Mouse (Mus musculus) heart, embryonic 11.5 days (tissue): ENCODE measurements around the gene Scyl1. TPM values are rescaled to one million over a fixed set of nuclear protein-coding genes. Genes with fewer than 3 reads are reported as not detected.

Source experiments
- ATAC-seq: fragments of 200-750 bp; cut with Nextera tagmentation; replicated peaks from 2 replicates; pipeline ENCODE4 v1.8.0; 2017; ENCODE audit warnings: moderate library complexity; ENCODE audit not compliant: insufficient number of reproducible peaks, low FRiP score, low TSS enrichment
- H3K27ac ChIP-seq: fragments of 300-500 bp; sonication (generic); 2 replicates; pipeline ENCODE4 v1.5.1; 2014; ENCODE audit warnings: mild to moderate bottlenecking, low read depth, low read length
- H3K27me3 ChIP-seq: fragments of 300-500 bp; sonication (generic); 2 replicates; pipeline ENCODE4 v1.6.1; 2014; ENCODE audit warnings: mild to moderate bottlenecking, low read length, mixed read lengths; ENCODE audit not compliant: control insufficient read depth, insufficient read depth
- H3K36me3 ChIP-seq: fragments of 300-500 bp; sonication (generic); 2 replicates; pipeline ENCODE4 v1.6.1; 2014; ENCODE audit warnings: mild to moderate bottlenecking, low read length, moderate library complexity, mixed read lengths; ENCODE audit not compliant: control insufficient read depth, insufficient read depth
- H3K4me1 ChIP-seq: fragments of 300-500 bp; sonication (generic); 2 replicates; pipeline ENCODE4 v1.6.1; 2014; ENCODE audit warnings: low read length; ENCODE audit not compliant: control insufficient read depth, insufficient read depth
- H3K4me2 ChIP-seq: fragments of 300-500 bp; sonication (generic); 2 replicates; pipeline ENCODE4 v1.6.1; 2014; ENCODE audit warnings: mild to moderate bottlenecking, moderate library complexity
- H3K4me3 ChIP-seq: fragments of 300-500 bp; sonication (generic); 2 replicates; pipeline ENCODE4 v1.5.1; 2014; ENCODE audit warnings: low read depth, low read length
- H3K9ac ChIP-seq: fragments of 300-500 bp; sonication (generic); 2 replicates; pipeline ENCODE4 v1.6.1; 2014; ENCODE audit warnings: mild to moderate bottlenecking, low read depth, low read length, moderate library complexity
- H3K9me3 ChIP-seq: fragments of 300-500 bp; sonication (generic); replicated peaks from 2 replicates; pipeline ENCODE4 v1.6.1; 2016; ENCODE audit warnings: low read length; ENCODE audit not compliant: control insufficient read depth
- WGBS: fragments of 180-500 bp; shearing (Covaris S2); extraction: QIAGEN DNeasy Blood & Tissue Kit; methylation state at CpG from one replicate; pipeline ENCODE4 v1.1.7; 2014; ENCODE audit not compliant: insufficient replicate concordance; 5-methylcytosine and 5-hydroxymethylcytosine counted together
- polyA plus RNA-seq: library from polyadenylated mRNA; unstranded; fragments of >200 nt; fragmentation: Nextera tagmentation; extraction: Ambion mirVana; gene quantifications from 2 replicates; pipeline ENCODE4 v1.2.1, GENCODE M21; 2014

The Scyl1 gene
- polyA plus RNA-seq, 1 experiment from 2014 or later, result 59.4 TPM

DNA sequence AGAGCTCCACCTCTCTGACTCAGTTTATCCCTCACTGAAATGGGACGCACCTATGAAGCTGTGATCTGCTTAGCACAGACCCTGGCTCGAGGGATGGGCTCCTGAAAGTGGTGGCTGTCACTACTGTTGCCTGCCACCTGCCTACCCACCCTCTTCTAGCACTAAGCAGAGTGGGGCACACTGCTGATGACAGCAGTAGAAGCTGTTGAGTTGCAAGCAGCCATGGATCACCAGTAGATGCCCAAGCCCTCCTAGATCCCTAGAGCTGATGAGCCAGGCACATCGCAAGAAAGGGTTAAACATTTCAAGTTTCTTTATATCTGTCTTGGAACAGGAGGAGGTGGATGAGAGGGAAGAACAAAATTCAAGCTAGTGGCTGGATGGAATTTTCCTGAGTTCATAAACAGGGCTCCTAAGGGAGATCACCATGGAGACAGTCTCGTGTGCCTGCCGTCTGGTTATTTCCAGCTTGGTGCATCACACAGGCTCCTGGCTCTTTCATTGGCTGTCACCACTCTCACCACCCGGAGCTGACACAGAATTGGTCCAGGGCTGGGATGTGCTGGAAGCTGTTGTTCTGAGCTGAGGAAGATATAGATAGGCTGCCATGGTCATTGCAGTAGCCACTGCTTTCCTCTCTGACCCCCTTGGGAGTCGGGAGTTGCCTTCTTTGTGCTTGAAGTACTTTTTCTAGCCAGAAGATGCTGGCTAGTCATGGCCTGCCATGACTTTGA, 40.7 kb upstream of the Scyl1 start:
- peak; percentile 72 for ATAC-seq
- Histone ChIP-seq H3K27me3 (no peaks in the 10 kb centered on the region), H3K9me3 (no peaks in the 10 kb centered on the region), H3K9ac (peak overlapping the region; percentile 62), H3K36me3 (no peaks in the 10 kb centered on the region), H3K4me1 (peaks cover 54% of the 10 kb centered on the region), H3K4me2 (peak overlapping the region; percentile 54), H3K27ac (peak overlapping the region; percentile 86), H3K4me3 (no peak overlapping the region)
- 32% methylated on average over 7 of the region's 7 CpGs for WGBS

- H3K4me1 ChIP-seq, result peaks cover 61% of the 10 kb centered on the region
- H3K27ac ChIP-seq, result peak overlapping the region; percentile 86
- peak overlapping the region; percentile 37; the same call in 1 of the 2 replicates for H3K4me2 ChIP-seq
- no peaks in the 10 kb centered on the region for H3K9me3 ChIP-seq
- no peaks in the 10 kb centered on the region for H3K27me3 ChIP-seq
- H3K4me3 ChIP-seq, result no peak overlapping the region
- 64% methylated on average over 9 of the region's 9 CpGs for WGBS
- H3K36me3 ChIP-seq, result no peaks in the 10 kb centered on the region
- no peak for ATAC-seq
- H3K9ac ChIP-seq, result peak overlapping the region; percentile 54
Measured at GRCm38 (mm10) chr19:5810840-5811563, 39.8 kb upstream of the Scyl1 start.

DNA sequence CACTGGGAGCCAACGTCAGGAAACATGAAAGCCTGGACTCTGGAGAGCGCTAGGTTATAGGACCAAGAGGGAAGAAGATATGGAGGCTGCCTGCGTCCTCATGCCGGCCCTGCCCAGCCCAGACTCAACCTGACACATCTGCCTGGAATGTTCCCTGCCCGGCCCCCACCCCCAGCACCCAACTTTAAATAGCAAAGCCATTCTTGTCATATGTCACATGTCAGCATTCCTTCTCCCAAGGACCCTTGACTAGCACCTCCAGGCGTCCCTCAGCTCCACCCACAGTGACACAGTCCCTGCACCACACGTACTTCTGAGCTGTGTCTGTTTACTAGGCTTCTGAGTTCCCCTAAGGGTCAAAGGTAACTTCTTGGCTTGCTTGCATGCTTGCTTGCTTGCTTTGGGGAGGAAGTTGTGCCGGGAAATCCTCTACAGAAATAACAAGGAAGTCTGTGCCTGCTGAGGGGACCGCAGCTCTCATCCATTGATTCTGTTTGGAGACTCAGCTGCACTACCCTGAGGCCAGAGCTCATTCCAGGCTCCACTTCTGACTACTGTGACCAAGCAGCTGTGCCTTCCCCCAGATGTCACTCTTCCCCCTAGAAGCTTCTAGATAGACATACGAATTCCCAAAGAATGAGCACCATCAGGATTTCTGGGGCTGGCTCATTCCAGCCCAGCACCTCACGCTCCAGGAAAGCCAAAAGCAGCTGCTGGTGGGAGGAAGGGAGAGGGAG, 39.1 kb upstream of the Scyl1 start:
- 15% methylated on average over 11 of the region's 11 CpGs for WGBS
- no peaks in the 10 kb centered on the region for H3K27me3 ChIP-seq
- peak; percentile 44; the same call in 1 of the 2 replicates for ATAC-seq

GRCm38 (mm10) chr19:5809712-5810089, 38.5 kb upstream of the Scyl1 start:
- ATAC-seq, result no peak
- H3K27me3 ChIP-seq, result no peaks in the 10 kb centered on the region
- H3K9ac ChIP-seq, result peak overlapping the region; percentile 48; the same call in 1 of the 2 replicates
- H3K4me3 ChIP-seq, result no peak overlapping the region
- WGBS, result 50% methylated on average over 7 of the region's 7 CpGs
- no peaks in the 10 kb centered on the region for H3K9me3 ChIP-seq
- H3K4me1 ChIP-seq, result peaks cover 73% of the 10 kb centered on the region
- peak overlapping the region; percentile 37 for H3K4me2 ChIP-seq
- no peaks in the 10 kb centered on the region for H3K36me3 ChIP-seq
- peak overlapping the region; percentile 86 for H3K27ac ChIP-seq

More for the DNA sequence above, 39.1 kb upstream of the Scyl1 start:
- H3K4me2 ChIP-seq, result peak overlapping the region; percentile 37
- H3K27ac ChIP-seq, result peak overlapping the region; percentile 86
- no peak overlapping the region for H3K4me3 ChIP-seq
- H3K36me3 ChIP-seq, result no peaks in the 10 kb centered on the region
- peak overlapping the region; percentile 48; the same call in 1 of the 2 replicates for H3K9ac ChIP-seq
- peaks cover 67% of the 10 kb centered on the region for H3K4me1 ChIP-seq
- no peaks in the 10 kb centered on the region for H3K9me3 ChIP-seq

DNA sequence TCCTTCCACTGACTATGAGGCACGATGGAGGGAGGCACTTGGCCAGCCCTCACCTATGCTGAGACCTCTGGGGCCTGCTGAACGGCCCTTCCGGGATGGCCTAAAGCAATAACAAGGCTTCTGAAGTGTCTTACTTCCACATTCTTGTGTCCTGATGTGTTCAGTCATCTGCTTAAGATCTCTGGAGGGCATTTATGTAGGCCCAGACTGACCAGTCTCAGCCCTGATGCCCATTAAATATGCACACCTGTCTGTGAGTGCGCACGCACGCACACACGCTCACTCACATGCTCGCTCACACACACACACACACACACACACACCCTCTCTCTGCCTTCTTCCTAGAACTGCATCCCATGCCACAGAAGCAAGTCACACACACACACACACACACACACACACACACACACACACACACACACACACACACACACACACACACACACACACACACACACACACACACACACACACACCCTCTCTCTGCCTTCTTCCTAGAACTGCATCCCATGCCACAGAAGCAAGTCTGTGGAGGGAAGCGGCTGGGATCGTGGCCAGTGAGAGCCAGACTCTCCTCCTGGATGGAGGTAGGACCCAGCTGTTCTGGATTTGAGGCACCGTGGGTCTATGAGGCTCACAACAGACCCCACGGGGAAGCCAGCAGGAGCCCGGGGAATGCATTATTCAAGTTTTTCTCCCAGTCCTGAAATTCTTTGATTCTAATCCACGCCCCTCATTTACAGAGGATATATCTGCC, 37.9 kb upstream of the Scyl1 start:
- Histone ChIP-seq H3K4me1 (peaks cover 77% of the 10 kb centered on the region), H3K27me3 (no peaks in the 10 kb centered on the region), H3K4me2 (peak overlapping the region; percentile 37), H3K4me3 (no peak overlapping the region), H3K27ac (peak overlapping the region; percentile 86), H3K36me3 (no peaks in the 10 kb centered on the region), H3K9ac (no peak overlapping the region), H3K9me3 (no peaks in the 10 kb centered on the region)
- no peak for ATAC-seq
- 72% methylated on average over 14 of the region's 14 CpGs for WGBS

DNA sequence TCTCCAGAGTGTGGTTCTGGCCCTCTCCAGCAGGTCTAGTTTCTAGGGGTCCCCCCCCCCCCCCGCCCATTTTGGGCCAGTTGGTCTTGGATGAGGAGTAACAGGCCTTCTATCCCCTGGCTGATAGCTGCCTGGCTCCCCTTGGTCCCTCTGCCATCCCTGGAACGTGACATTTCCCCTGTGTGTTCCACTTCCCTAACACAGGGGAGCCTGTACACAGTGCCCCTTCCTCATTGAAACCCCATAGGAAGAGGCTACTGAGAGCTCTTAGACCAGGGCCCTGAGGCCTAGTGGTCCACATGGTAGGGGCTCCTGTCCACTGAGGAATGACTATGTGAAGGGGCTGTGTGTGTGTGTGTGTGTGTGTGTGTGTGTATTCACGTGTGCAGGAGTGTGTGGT, 36.5 kb upstream of the Scyl1 start:
- Histone ChIP-seq H3K4me3 (no peak overlapping the region), H3K9ac (0 out of 2 replicates have a peak overlapping the region, but pooled peaks have one; percentile 22), H3K4me2 (no peak overlapping the region), H3K36me3 (no peaks in the 10 kb centered on the region), H3K27me3 (no peaks in the 10 kb centered on the region), H3K27ac (peak overlapping the region; percentile 54; the same call in 1 of the 2 replicates), H3K4me1 (peaks cover 85% of the 10 kb centered on the region), H3K9me3 (no peaks in the 10 kb centered on the region)
- WGBS, result 72% methylated on average over 3 of the region's 3 CpGs
- ATAC-seq, result no peak

GRCm38 (mm10) chr19:5806809-5807205, 35.6 kb upstream of the Scyl1 start:
- no peaks in the 10 kb centered on the region for H3K9me3 ChIP-seq
- ATAC-seq, result no peak
- H3K4me1 ChIP-seq, result peaks cover 77% of the 10 kb centered on the region
- WGBS, result 21% methylated on average over 6 of the region's 6 CpGs
- peak overlapping the region; percentile 36 for H3K4me2 ChIP-seq
- peak overlapping the region; percentile 89 for H3K27ac ChIP-seq
- H3K9ac ChIP-seq, result peak overlapping the region; percentile 66
- no peaks in the 10 kb centered on the region for H3K36me3 ChIP-seq
- no peak overlapping the region for H3K4me3 ChIP-seq
- H3K27me3 ChIP-seq, result no peaks in the 10 kb centered on the region
